19 mouse cellular contexts compared by ENCODE assay signal in genomic region chr8:70208130-70208529, GRCm38 (mm10). TPM values are rescaled to one million over a fixed set of nuclear protein-coding genes. Genes with fewer than 3 reads are reported as not detected.
DNase-seq lines count a peak whose midpoint lies in the region; ATAC-seq lines count a peak whose summit lies in the region.
"Had no signal": no experiment of that assay in that cellular context is flagged by ENCODE, and none has a peak within 500 bp of the region (broad histone marks: within the 10 kb centered on the region; RNA-seq: fewer than 3 reads in every experiment).

No protein-coding gene starts in this region.

- H3K4me1 ChIP-seq in kidney, embryonic 15.5 days = peaks cover 21% of the 10 kb centered on the region
- H3K4me1 ChIP-seq in liver, embryonic 12.5 days = peaks cover 65% of the 10 kb centered on the region
- peaks cover 13% of the 10 kb centered on the region for H3K4me1 ChIP-seq in hindbrain, embryonic 10.5 days (replicated peaks)

- H3K9me3 ChIP-seq in kidney, embryonic 15.5 days (replicated peaks) = no peaks in the 10 kb centered on the region
- H3K9me3 ChIP-seq in liver, embryonic 12.5 days (replicated peaks) = no peaks in the 10 kb centered on the region
- H3K9me3 ChIP-seq in hindbrain, embryonic 10.5 days = no peaks in the 10 kb centered on the region
- H3K9me3 ChIP-seq: embryonic facial prominence, embryonic 12.5 days; heart, embryonic 15.5 days; limb, embryonic 12.5 days; megakaryocyte, embryonic 14.5 days had no signal

- ATAC-seq in kidney, embryonic 15.5 days (replicated peaks; ENCODE audit: low FRiP score) = no peak
- ATAC-seq in liver, embryonic 12.5 days = no peak
- ATAC-seq: activated CD4-positive, CD25-positive, alpha-beta regulatory T cell, adult 4 months; intestine, embryonic 16.5 days; lung, postnatal 0 days had no signal

- no peaks in the 10 kb centered on the region for H3K27me3 ChIP-seq in kidney, embryonic 15.5 days
- H3K27me3 ChIP-seq in liver, embryonic 12.5 days (replicated peaks) = no peaks in the 10 kb centered on the region
- H3K27me3 ChIP-seq in hindbrain, embryonic 10.5 days (ENCODE audit: insufficient read depth, poor library complexity, severe bottlenecking) = peaks cover 23% of the 10 kb centered on the region
- H3K27me3 ChIP-seq: heart, embryonic 15.5 days; megakaryocyte, embryonic 14.5 days had no signal

- H3K36me3 ChIP-seq in kidney, embryonic 15.5 days = no peaks in the 10 kb centered on the region
- no peaks in the 10 kb centered on the region for H3K36me3 ChIP-seq in liver, embryonic 12.5 days
- H3K36me3 ChIP-seq in hindbrain, embryonic 10.5 days = no peaks in the 10 kb centered on the region
- H3K36me3 ChIP-seq: embryonic facial prominence, embryonic 12.5 days; heart, embryonic 15.5 days; limb, embryonic 12.5 days had no signal

- H3K27ac ChIP-seq in kidney, embryonic 15.5 days = no peak overlapping the region
- H3K27ac ChIP-seq in liver, embryonic 12.5 days = no peak overlapping the region
- H3K27ac ChIP-seq in hindbrain, embryonic 10.5 days = no peak overlapping the region
- H3K27ac ChIP-seq: embryonic facial prominence, embryonic 12.5 days; heart, embryonic 15.5 days; hindbrain, embryonic 14.5 days; limb, embryonic 12.5 days had no signal

- H3K4me3 ChIP-seq in kidney, embryonic 15.5 days (replicated peaks) = no peak overlapping the region
- no peak overlapping the region for H3K4me3 ChIP-seq in liver, embryonic 12.5 days
- H3K4me3 ChIP-seq in hindbrain, embryonic 10.5 days = no peak overlapping the region
- H3K4me3 ChIP-seq: embryonic facial prominence, embryonic 12.5 days; heart, embryonic 15.5 days; limb, embryonic 12.5 days; megakaryocyte, embryonic 14.5 days had no signal

- no peak overlapping the region for H3K9ac ChIP-seq in kidney, embryonic 15.5 days
- H3K9ac ChIP-seq in liver, embryonic 12.5 days = peak overlapping the region; percentile 17; the same call in 1 of the 2 replicates
- H3K9ac ChIP-seq: embryonic facial prominence, embryonic 12.5 days; heart, embryonic 15.5 days; hindbrain, embryonic 14.5 days; limb, embryonic 12.5 days had no signal

- DNase-seq in kidney, adult 18-20 months = peak; percentile 53
- DNase-seq in ZHBTc4 (ENCODE audit: low read depth, low spot score) = peak; percentile 73
- peak; percentile 65 to 78 for DNase-seq in kidney, adult 8-10 months
- no peak for DNase-seq in hindbrain, embryonic 10.5 days (ENCODE audit: low spot score)
- no peak for DNase-seq in layer of hippocampus, postnatal 10 days (ENCODE audit: low spot score in 2 of 2)
- DNase-seq: cerebellum, postnatal 14 days; retina, postnatal 1 day; thymus, adult 2 months had no signal

- no peak overlapping the region for H3K4me2 ChIP-seq in kidney, embryonic 15.5 days
- no peak overlapping the region for H3K4me2 ChIP-seq in liver, embryonic 12.5 days
- H3K4me2 ChIP-seq: embryonic facial prominence, embryonic 12.5 days; heart, embryonic 15.5 days; hindbrain, embryonic 14.5 days; limb, embryonic 12.5 days had no signal

- WGBS in kidney, embryonic 15.5 days = 33% methylated on average over 1 of the region's 1 CpGs
- 74% methylated on average over 1 of the region's 1 CpGs for WGBS in liver, embryonic 12.5 days (ENCODE audit: insufficient replicate concordance)
- 53% methylated on average over 1 of the region's 1 CpGs for WGBS in hindbrain, embryonic 10.5 days

RNA-seq across cellular contexts. Expression of gene Slc25a42, which starts 4.0 kb away (rescaled TPM):
- polyA plus RNA-seq in kidney, embryonic 15.5 days (2015; fragmentation: Nextera tagmentation; extraction: Ambion mirVana) = 4.8 and 5.1 TPM in 2 replicates
- 6.6 and 8.5 TPM in 2 replicates for polyA plus RNA-seq in liver, embryonic 12.5 days (2016; fragmentation: Nextera tagmentation; extraction: Ambion mirVana)
- 2.6 and 3.5 TPM in 2 replicates for polyA plus RNA-seq in hindbrain, embryonic 10.5 days (2016; fragmentation: Nextera tagmentation; extraction: Ambion mirVana)
- total RNA-seq in layer of hippocampus, postnatal 10 days (2021) = 10 to 100 TPM; 27.9 to 28.8 TPM
- total RNA-seq: monocyte, adult 5-6 weeks had no signal

RNA-seq across cellular contexts. Expression of gene Sugp2, which starts 25.9 kb away (rescaled TPM):
- 29.6 and 31.6 TPM in 2 replicates for polyA plus RNA-seq in kidney, embryonic 15.5 days (2015; fragmentation: Nextera tagmentation; extraction: Ambion mirVana)
- 24.4 and 24.7 TPM in 2 replicates for polyA plus RNA-seq in liver, embryonic 12.5 days (2016; fragmentation: Nextera tagmentation; extraction: Ambion mirVana)
- polyA plus RNA-seq in hindbrain, embryonic 10.5 days (2016; fragmentation: Nextera tagmentation; extraction: Ambion mirVana) = 56.1 and 58.2 TPM in 2 replicates
- 100 to 1,000 TPM; 128 to 138 TPM for total RNA-seq in layer of hippocampus, postnatal 10 days (2021)

RNA-seq across cellular contexts. Expression of gene Armc6, which starts 26.1 kb away (rescaled TPM):
- 28.8 and 31.0 TPM in 2 replicates for polyA plus RNA-seq in kidney, embryonic 15.5 days (2015; fragmentation: Nextera tagmentation; extraction: Ambion mirVana)
- polyA plus RNA-seq in liver, embryonic 12.5 days (2016; fragmentation: Nextera tagmentation; extraction: Ambion mirVana) = 23.9 and 24.8 TPM in 2 replicates
- polyA plus RNA-seq in hindbrain, embryonic 10.5 days (2016; fragmentation: Nextera tagmentation; extraction: Ambion mirVana) = 39.7 and 40.9 TPM in 2 replicates
- 10 to 100 TPM; 88.5 to 90.7 TPM for total RNA-seq in layer of hippocampus, postnatal 10 days (2021)

RNA-seq across cellular contexts. Expression of gene Tmem161a, which starts 36.0 kb away (rescaled TPM):
- 71.8 and 76.3 TPM in 2 replicates for polyA plus RNA-seq in kidney, embryonic 15.5 days (2015; fragmentation: Nextera tagmentation; extraction: Ambion mirVana)
- 37.7 and 39.4 TPM in 2 replicates for polyA plus RNA-seq in liver, embryonic 12.5 days (2016; fragmentation: Nextera tagmentation; extraction: Ambion mirVana)
- polyA plus RNA-seq in hindbrain, embryonic 10.5 days (2016; fragmentation: Nextera tagmentation; extraction: Ambion mirVana) = 56.2 and 64.9 TPM in 2 replicates
- total RNA-seq in layer of hippocampus, postnatal 10 days (2021) = 10 to 100 TPM; 52.3 to 54.7 TPM

Comparison
In these comparisons a context has a peak if more than half of its experiments do, and no peak if none do; other contexts are left out.
1. DNase-seq: peak in kidney, adult 18-20 months (single experiment), ZHBTc4 (single experiment) and kidney, adult 8-10 months (2 of 2); none in hindbrain, embryonic 10.5 days (single experiment) and layer of hippocampus, postnatal 10 days (0 of 2).